Mouse (Mus musculus) liver, adult 2 months (tissue): ENCODE measurements around the gene Acsl6.

Experiments used
- CTCF ChIP-seq: fragments of 200-500 bp; IDR thresholded peaks from 2 replicates; pipeline ENCODE4 v1.5.1; 2011; ENCODE audit warnings: low read depth, low read length, control low read depth
- POLR2A ChIP-seq: fragments of 200-500 bp; IDR thresholded peaks from 2 replicates; pipeline ENCODE4 v1.6.1; 2011; ENCODE audit warnings: low read length, control low read depth; ENCODE audit not compliant: insufficient read depth; ENCODE audit errors: extremely low read depth

GRCm38 (mm10) chr11:54293980-54294807, 9.4 kb upstream of the Acsl6 start:
- TF ChIP-seq CTCF (no peak), POLR2A (no peak)
